Mouse (Mus musculus): ENCODE data around the gene Trappc3.

Gene Trappc3

GRCm38 (mm10) chr4:126277906-126278564, 15.9 kb downstream of the Trappc3 start:
- DNase-seq (ENCODE audit: low read depth, low spot score) = no peak

- no peak for DNase-seq (ENCODE audit: low read depth, low spot score)
Observed at GRCm38 (mm10) chr4:126278565-126278915, 16.4 kb downstream of the Trappc3 start.

GRCm38 (mm10) chr4:126278961-126279360, 16.8 kb downstream of the Trappc3 start:
- DNase-seq (ENCODE audit: low read depth, low spot score) = no peak

GRCm38 (mm10) chr4:126281706-126282105, 19.6 kb downstream of the Trappc3 start:
- no peak for DNase-seq (ENCODE audit: low read depth, low spot score)

- DNase-seq (ENCODE audit: low read depth, low spot score) = no peak
Observed at GRCm38 (mm10) chr4:126283582-126283981, 21.5 kb downstream of the Trappc3 start.

GRCm38 (mm10) chr4:126286492-126286891, 24.4 kb downstream of the Trappc3 start, which contains the start of gene Col8a2:
Gene Col8a2, plus strand, starts transcription at chr4:126286793.
- no peak for DNase-seq (ENCODE audit: low read depth, low spot score)

GRCm38 (mm10) chr4:126287302-126287995, 25.3 kb downstream of the Trappc3 start:
- no peak for DNase-seq (ENCODE audit: low read depth, low spot score)

- no peak for DNase-seq (ENCODE audit: low read depth, low spot score)
Observed at GRCm38 (mm10) chr4:126288085-126288666, 26.1 kb downstream of the Trappc3 start.

- DNase-seq (ENCODE audit: low read depth, low spot score) = no peak
Observed at GRCm38 (mm10) chr4:126290314-126290713, 28.2 kb downstream of the Trappc3 start.

GRCm38 (mm10) chr4:126291196-126291595, 29.1 kb downstream of the Trappc3 start:
- no peak for DNase-seq (ENCODE audit: low read depth, low spot score)

GRCm38 (mm10) chr4:126295152-126295551, 33.0 kb downstream of the Trappc3 start:
- no peak for DNase-seq (ENCODE audit: low read depth, low spot score)

GRCm38 (mm10) chr4:126295937-126296336, 33.8 kb downstream of the Trappc3 start:
- no peak for DNase-seq (ENCODE audit: low read depth, low spot score)

GRCm38 (mm10) chr4:126296617-126297101, 34.5 kb downstream of the Trappc3 start:
- no peak for DNase-seq (ENCODE audit: low read depth, low spot score)

- no peak for DNase-seq (ENCODE audit: low read depth, low spot score)
Observed at GRCm38 (mm10) chr4:126300916-126301583, 38.9 kb downstream of the Trappc3 start.

- no peak for DNase-seq (ENCODE audit: low read depth, low spot score)
Observed at GRCm38 (mm10) chr4:126301584-126302309, 39.6 kb downstream of the Trappc3 start.

- no peak for DNase-seq (ENCODE audit: low read depth, low spot score)
Observed at GRCm38 (mm10) chr4:126303877-126304276, 41.8 kb downstream of the Trappc3 start.

GRCm38 (mm10) chr4:126305428-126305827, 43.3 kb downstream of the Trappc3 start:
- no peak for DNase-seq (ENCODE audit: low read depth, low spot score)

- DNase-seq (ENCODE audit: low read depth, low spot score) = no peak
Observed at GRCm38 (mm10) chr4:126306058-126306457, 43.9 kb downstream of the Trappc3 start.

GRCm38 (mm10) chr4:126306827-126307226, 44.7 kb downstream of the Trappc3 start:
- DNase-seq (ENCODE audit: low read depth, low spot score) = no peak

- no peak for DNase-seq (ENCODE audit: low read depth, low spot score)
Observed at GRCm38 (mm10) chr4:126309211-126309921, 47.2 kb downstream of the Trappc3 start.

GRCm38 (mm10) chr4:126309922-126310309, 47.8 kb downstream of the Trappc3 start:
- DNase-seq (ENCODE audit: low read depth, low spot score) = peak; percentile 67

Data from telencephalon, adult 2 months (tissue).